Mouse (Mus musculus) ES-Bruce4 (cell line): ENCODE results near the gene Rnf144b.

Experiments
- CTCF ChIP-seq: IDR thresholded peaks from one replicate; pipeline ENCODE4 v1.8.1; 2011; ENCODE audit warnings: low read depth, low read length
- POLR2A ChIP-seq: IDR thresholded peaks from one replicate; pipeline ENCODE4 v1.8.1; 2011; ENCODE audit warnings: low read length; ENCODE audit not compliant: insufficient read depth

DNA sequence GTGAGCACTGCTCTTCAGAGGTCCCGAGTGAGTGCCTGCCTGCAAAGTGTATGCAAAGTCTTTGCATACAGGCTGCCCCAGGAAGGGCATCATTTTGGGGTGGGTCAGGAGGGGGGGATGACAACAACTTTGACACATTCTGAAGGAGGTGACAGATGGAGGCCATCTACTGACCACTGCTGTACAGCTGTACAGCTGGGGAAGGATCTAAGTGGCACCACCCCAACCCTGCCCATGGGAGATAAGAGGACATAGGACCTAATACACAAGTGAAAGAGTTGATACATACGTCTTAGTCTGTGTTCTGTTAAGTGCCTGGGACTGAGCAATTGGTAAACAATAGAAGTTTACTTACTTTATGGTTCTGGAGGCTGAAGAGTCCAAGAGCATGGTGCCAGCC is 13.2 kb upstream of the Rnf144b start:
- TF ChIP-seq CTCF (no peak), POLR2A (no peak)
